Mouse (Mus musculus) layer of hippocampus, adult 18-20 months (tissue): ENCODE data around the gene Tasp1. TPM values are rescaled to one million over a fixed set of nuclear protein-coding genes. Genes with fewer than 3 reads are reported as not detected.

Experiments
- DNase-seq, 2 experiments: peaks; one replicate each; pipeline ENCODE4 v3.0.0; 2022; ENCODE audit warnings: low spot score in 2 of 2
- total RNA-seq, 2 experiments: library from RNA; stranded (reverse); gene quantifications; 2 replicates each; pipeline ENCODE4 v1.2.3; 2021

The Tasp1 gene
- total RNA-seq, 2 experiments from 2014 or later: 30.5 to 31.8 TPM

GRCm38 (mm10) chr2:139784465-139784864 lies 282.1 kb downstream of the Tasp1 start:
- DNase-seq: no peak

Other genes starting within 250 kb of the Tasp1 start
- not detected for gene Gm17374, start 85.2 kb upstream of the Tasp1 start, total RNA-seq
- 10 to 100 TPM; 18.4 to 21.0 TPM for gene Esf1, start 103.8 kb upstream of the Tasp1 start, total RNA-seq
- gene Ndufaf5, start 103.8 kb upstream of the Tasp1 start, total RNA-seq: 10 to 100 TPM; 46.5 to 48.4 TPM